Mouse (Mus musculus) embryonic facial prominence, embryonic 12.5 days (tissue): Measurements from ENCODE around the gene Sp110. TPM values are rescaled to one million over a fixed set of nuclear protein-coding genes. Genes with fewer than 3 reads are reported as not detected.

Experiments used
- polyA plus RNA-seq: library from polyadenylated mRNA; unstranded; fragments of >200 nt; fragmentation: Nextera tagmentation; extraction: Ambion mirVana; gene quantifications from 2 replicates; pipeline ENCODE4 v1.2.1, GENCODE M21; 2016

Sp110 gene
- polyA plus RNA-seq, 1 experiment from 2014 or later = 1.2 TPM

Other genes with a start within 250 kb of the Sp110 start
- gene G530012D18Rik, start 23.1 kb downstream of the Sp110 start, polyA plus RNA-seq = not detected in 2 replicates
- 1.1 and 1.2 TPM in 2 replicates for gene Sp140, start 1.6 kb upstream of the Sp110 start, polyA plus RNA-seq
- 0.62 and 0.72 TPM in 2 replicates for gene Sp100, start 51.2 kb upstream of the Sp110 start, polyA plus RNA-seq
- gene A630001G21Rik, start 179.8 kb upstream of the Sp110 start, polyA plus RNA-seq = 1.5 and 1.7 TPM in 2 replicates
- gene Cab39, start 194.6 kb upstream of the Sp110 start, polyA plus RNA-seq = 44.9 and 48.7 TPM in 2 replicates